Mouse (Mus musculus): ENCODE results near the gene Tbc1d10c.
A peak's percentile ranks its signal among the peaks of the same experiment; 100 is the strongest.

Gene Tbc1d10c

DNA sequence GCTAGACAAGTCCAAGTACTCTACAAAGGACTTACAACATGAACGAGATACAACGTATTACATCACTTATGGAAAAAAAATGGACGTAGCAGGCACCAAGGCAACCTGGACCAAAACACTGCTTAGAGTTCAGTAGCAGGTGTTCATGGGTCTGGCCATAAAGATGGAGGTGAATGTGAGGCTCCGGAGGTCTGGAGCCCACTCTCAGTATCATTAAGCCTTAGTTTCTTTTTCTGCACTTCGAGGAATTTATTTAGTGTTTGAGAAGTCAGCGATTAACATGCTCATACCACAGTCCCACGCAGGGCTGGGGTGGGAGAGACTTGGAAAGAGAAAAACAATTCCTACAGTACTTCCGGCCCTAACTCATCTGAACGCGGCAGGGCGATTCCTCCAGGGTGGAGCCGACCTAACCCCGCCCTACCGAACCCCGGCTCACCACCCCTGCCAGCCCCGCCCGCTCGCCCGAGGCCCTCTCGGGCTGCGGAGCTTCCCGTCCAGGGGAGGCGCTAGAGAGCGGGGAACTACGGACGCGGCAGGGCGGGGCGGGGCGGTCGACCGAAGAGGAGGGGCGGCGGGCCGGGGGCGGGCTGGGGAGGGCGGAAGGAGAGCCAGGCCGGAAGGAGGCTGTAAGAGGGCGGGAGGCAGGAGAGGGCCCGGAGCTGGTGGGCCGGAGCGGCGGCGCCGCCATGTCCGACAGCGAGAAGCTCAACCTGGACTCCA lies 605 bp upstream of the Tbc1d10c start, which contains the start of gene Ppp1ca:
TSS of gene Ppp1ca (plus strand) at position 538 of the 723 bp plus-strand sequence.
- DNase-seq (ENCODE audit: low read depth), result peak; percentile 97

DNA sequence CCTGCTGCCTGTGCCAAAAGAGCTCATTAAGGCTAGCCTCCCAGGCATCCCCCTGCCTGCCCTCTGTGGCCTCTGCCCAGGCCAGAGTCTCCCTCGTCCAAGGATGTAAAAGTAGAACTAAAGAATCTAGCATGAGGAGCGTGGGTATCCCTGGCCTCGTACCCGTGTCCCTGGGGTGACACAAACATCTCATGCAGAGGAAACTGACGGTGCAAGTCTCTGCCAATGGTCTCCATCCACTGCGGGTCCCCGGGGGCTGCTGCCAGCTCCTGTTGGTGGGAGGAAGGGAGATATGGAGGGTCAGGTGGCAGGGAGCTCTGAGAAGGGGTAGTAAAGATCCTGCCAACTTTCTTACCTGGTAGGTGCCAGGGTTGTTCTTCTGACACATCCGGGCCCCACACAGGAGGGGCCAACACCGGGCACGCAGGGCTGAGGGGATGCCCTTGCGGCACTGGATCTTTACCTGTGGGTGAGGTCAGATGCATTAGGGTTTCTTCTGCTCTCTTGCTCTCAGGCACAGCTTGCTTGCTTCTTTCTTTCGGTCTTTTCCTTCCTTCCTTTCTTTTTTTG lies 1.9 kb downstream of the Tbc1d10c start:
- peak; percentile 63 for DNase-seq (ENCODE audit: low read depth)

DNA sequence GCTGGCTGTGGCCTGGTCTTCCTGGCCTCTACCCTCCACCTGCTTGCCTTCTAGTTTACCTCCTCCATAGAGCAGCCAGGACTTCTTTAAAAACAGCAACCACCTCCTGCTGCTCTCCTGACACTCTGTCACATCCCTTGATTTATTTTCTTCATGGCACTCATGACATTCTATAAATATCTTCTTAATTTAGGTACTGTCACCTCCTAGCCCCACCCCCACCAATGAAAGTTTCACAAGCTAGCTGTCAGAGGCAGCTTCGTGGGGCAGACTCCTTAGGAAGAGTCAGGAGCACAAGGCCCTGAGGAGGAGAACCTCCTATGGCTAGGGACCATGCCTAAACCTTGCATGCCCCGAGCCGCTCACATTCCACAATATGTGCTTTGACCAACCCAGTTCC lies 3.8 kb downstream of the Tbc1d10c start:
- no peak for DNase-seq (ENCODE audit: low read depth)

DNA sequence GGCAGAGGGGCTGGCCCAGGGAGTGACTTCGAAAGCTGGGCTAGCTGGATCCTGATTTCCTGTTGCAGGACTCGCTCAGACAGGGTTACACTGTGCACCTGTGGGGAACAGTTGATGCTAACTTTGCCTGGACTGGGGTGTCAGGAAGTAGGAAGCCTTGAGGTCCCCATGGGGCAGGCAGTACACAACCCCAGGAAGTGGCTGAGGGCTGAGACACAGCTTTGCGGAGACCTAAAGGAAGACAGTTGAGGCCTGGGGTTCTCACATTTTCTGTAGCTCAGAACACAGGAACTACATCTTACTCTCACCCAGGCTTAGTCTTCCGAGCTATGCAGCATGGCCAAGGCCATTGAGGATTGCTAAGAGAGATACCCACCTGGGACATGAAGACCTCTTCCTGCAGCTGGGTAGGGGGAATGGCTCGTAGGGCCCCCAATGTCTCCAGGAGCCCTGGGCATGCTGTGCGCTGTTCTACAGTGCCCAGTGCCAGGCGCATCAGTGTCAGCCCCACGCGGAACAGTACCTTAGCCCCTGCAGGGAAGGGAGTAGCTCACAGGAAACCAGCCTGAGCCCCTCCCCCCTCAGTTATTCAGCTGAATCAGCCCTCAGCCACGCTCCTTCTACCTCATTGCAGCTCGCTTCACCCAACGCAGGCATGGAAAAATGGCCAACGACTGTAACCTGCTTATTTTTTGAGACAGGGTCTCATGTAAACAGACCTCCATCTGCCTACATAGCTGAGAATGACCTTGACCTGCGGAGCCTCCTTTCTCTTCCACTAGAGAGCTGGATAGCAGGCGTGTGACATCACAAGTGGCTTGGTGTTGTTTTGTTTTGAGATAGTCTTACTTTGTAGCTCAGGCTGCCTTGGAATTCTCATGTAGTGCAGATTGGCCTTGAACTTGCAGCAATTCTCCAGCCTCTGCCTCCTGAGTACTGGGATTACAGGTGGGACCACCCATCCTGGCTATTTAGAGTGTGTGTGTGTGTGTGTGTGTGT lies 5.8 kb downstream of the Tbc1d10c start:
- peak; percentile 88 for DNase-seq (ENCODE audit: low read depth)

DNA sequence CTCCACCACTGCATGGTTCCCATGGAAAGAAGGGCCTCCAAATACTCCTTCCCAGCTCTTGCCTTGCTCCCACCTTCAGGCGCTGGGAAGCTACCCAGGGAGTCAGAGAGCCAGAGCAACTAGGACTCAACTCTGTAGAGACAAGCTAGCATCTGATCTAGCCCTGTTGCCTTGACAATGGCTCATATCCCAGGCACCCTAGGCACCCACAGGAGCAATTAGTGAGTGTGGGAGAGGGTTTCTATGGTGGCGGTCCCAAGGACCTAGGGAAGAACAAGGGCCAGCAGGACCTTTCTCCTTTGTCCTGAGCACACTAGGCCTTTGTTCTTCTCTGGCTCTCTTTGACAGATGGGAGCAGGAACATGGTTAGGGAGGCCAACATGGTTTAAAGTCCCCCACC lies 7.4 kb downstream of the Tbc1d10c start:
- DNase-seq (ENCODE audit: low read depth), result no peak

DNA sequence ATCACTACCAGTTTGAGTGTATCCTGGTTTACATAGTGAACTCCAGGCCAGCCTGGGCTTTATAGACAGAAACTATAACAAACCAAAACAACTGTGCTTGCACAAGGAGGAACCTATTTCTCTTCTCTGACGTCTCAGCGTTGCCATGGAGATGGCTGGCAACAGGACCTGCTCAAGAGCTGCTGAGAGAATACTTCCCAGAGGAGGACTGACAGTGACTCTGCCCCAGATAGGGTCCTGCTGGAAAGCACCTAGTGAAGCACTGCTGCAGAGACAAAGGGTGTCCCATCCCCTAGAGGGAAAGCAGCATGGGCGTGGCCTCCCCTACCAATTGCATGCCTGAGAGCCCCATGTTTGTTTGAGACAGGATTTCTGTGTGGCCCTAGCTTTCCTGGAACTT lies 9.2 kb downstream of the Tbc1d10c start:
- peak; percentile 77 for DNase-seq (ENCODE audit: low read depth)

DNA sequence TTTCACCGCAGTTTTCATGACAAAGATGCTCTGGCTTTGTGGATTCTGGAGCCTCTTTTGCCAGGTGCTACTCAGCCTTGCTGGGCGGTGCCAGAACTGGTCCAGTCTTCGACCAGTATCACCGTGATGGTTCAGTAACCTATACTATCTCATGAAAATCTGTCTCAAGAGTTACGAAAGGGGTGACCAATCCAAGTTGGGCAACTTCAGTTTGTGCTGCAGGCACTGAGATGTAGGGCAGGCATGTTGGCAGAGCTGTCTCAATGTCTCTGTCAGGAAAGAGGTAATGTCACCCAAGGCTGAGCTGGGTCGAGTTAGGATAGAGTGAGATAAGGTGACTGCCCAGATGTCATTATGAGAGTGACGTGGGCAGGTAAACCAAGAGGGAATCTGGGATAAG lies 10.7 kb downstream of the Tbc1d10c start:
- DNase-seq (ENCODE audit: low read depth), result no peak

DNA sequence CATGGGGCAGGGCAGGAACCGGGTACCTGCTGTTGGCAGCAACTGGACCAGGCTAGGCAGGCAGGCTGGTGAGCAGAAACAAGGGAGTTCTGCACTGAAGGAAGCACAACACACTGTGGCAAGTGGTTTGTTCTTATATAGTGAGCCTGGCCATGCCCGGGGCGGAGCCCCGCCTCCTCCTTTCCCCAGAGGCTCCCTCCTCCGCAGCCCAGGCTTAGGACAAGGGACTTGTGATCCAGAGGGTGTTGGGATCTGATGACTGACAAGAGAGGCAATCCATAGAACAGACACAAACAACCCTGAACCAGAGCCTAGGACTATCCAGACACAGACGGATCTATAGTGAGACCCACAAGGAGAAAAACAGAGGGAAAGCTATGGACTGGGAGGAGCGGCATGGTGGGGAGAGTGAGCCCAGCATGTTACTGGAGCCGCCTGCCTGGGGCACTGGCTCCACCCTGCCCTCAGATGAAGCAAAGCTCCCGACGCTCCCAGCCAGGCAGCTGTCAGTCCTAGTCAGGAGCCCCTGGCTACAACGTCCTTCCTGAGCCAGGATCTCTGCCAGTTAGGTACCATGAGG lies 15.6 kb downstream of the Tbc1d10c start, which contains the start of gene Carns1:
TSS of gene Carns1 (minus strand) at position 112 of the 580 bp plus-strand sequence.
- DNase-seq (ENCODE audit: low read depth), result no peak

DNA sequence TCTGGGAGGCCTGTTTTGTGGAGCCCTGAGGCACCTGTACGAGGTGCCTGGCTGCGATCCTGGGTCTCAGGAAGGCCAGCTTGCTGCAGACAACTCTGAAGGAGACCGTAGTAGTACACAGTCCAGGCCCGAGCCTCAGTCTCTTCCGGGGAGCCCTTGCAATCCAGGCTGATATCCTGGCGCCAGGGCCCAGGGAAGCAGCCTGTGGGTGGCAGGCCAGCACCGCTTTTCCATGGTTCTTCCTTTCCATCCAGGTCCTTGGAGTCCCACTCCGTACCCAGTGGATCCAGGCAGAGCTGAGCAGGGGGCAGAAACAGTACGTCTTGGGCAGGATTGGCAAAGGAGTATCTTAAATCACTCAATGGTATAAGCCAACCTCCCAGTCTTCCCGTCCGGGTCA lies 18.2 kb downstream of the Tbc1d10c start:
- DNase-seq (ENCODE audit: low read depth), result no peak

DNA sequence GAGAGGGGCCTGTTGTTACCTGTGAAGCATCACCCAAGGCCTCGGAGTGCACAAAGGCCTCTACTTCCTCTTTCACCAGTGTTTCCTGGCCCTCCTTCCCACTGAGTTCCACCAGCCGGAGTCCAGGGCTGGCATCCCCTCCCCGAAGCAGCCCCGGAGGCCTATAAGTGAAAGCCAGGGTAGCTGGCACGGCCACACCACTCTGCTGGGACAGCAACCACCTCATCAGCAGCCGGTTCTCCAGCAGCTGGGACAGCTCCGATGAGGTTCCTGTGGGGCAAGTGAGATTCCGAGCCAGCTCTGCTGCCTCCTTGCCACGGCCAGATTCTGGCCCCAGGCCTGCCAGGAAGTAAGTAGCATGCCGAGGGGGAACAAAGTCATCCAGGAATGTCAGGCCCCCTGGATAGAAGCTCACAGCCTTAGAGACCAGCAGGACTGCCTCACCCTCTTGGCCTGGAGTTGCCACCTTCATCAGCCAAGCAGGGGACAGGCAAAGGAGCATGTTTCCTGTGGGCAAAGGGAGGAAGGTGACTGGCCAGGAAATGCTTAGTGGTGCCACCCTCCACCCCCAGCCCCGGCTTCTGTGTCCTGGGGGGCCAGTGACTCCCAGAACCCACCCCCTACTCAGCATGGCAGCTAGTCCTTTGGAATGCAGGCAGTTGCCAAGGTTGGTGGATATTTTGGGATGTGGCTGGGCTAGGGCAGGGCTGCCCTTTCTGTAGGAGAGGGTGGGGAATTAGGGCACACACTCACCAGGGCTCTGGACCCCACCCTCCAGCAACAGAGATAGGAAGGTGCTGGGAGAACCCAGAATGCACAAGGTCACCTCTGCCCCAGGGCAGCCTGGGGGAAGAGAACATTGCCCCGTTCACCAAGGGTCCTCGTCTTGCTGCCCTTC lies 19.4 kb downstream of the Tbc1d10c start:
- DNase-seq (ENCODE audit: low read depth), result no peak

DNA sequence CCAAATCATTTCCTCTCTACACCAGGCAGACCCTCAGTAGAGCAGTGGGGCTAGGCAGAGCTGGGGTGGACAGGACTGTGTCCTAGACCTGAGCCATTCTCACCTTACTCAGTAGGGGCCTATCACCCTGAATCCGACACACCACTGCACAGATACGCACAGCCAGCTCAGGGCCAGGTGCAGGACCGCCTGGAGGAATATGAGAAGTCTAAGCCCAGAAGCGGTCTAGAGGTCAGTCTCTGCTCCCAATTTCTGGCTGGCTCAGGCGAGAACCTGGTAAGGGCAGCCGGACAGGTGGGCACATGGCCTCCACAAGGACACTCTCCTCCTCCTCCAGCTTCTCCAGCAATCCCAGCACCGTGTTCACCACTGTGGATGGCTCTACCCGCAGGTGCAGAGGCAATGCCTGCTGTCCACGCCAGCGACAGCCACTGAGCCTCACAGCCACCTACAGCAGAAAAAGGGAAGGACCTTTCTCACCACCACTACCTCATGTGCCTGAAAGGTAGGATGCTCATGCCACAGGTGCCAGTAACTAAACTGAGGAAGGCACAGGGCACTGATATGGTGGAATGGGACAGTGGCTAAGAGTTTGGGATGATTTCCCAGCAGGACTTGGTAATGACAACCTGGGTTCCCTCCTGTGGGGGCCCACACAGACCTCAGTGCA lies 20.2 kb downstream of the Tbc1d10c start:
- DNase-seq (ENCODE audit: low read depth), result no peak

DNA sequence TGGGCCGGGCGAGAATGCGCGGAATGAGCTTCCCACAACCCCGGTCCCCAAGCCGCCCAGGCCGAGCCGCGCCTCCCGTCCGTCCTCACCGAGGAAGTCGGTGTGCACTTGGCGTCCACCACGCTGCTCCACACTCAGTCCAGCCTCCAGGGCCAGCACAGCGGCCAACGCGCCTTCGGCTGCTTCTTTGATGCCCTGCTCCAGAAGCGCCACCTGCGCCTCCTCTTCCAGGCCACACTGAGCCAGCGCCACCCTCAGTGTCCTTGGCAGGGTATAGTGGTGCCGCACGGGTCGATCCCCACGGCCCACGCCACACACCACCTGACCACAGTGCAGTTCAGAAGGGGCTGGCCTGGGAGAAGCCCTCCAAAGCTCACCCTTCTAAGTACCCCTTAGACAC lies 21.3 kb downstream of the Tbc1d10c start:
- DNase-seq (ENCODE audit: low read depth), result no peak

DNA sequence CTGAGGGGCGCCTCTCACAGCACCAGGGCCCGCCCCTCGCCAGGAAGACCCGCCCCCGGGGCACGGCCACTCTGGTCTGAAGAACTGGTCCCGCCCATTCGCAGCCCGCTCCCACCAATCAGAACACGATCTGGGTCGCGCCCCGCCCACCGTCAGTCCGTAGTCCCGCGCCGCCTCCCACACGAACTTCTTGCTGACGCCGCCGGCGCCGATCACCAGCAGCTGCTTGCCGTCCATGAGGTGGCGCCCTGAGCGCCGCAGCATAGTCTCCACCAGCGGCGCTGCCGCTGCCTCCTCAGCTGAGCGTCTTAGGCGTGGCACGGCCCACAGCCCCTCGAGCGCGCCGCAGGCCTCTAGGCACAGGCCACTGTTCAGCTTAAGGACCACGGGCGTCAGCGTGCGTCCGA lies 21.7 kb downstream of the Tbc1d10c start:
- DNase-seq (ENCODE audit: low read depth), result peak; percentile 99

DNA sequence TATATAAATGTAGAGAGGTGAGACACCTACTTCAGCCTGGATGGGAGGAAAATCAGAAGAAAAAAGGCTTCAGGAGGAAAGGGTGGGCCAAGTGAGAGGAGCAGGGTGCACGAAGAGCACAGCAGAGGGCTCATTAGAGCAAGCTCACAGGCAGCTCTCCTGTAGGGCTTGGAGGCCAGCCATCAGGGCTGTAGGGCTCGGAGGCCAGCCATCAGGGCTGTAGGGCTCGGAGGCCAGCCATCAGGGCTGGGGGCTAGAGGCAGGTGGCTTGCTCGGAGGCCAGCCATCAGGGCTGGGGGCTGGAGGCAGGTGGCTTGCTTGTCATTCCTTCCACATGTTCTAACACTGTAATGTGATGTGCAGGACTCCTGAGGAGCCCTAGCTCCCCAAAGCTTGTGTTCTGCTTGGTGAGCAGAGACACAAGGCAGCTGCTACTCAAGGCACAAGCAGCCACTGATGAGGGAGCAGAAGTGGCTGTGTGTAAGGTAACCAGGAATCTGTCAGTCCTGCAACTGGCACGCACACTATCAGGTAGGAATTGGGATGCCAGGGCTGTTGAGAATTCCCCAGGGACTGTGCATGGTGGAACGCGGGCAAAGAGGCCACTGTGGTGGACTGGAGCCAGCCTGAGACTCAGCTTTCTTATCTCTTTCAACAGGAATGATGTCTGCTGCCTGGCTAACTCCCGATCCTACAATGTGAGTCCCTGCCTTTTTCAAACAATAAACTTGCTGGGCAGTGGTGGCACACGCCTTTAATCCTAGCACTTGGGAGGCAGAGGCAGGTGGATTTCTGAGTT lies 24.2 kb downstream of the Tbc1d10c start:
- no peak for DNase-seq (ENCODE audit: low read depth)

DNA sequence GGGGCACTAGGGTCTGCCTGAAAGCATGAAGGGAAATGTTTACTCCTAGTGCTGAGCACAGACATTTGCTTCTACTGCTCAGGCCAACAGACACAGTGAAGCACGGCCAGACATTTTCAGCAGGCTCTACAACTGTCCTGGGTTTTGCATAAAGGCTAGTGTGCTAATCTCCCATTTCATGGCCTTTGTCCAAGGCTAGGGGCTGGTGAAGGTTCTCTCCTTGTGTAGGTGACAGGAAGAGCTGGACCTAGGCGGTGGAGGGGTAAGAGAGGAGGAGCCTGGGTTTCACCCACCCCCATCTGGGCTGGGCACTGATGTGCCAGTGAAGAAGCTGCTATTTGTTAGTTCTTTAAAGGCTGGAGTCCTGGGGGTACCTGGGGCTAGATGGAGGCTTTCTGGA lies 26.4 kb downstream of the Tbc1d10c start:
- DNase-seq (ENCODE audit: low read depth), result no peak

DNA sequence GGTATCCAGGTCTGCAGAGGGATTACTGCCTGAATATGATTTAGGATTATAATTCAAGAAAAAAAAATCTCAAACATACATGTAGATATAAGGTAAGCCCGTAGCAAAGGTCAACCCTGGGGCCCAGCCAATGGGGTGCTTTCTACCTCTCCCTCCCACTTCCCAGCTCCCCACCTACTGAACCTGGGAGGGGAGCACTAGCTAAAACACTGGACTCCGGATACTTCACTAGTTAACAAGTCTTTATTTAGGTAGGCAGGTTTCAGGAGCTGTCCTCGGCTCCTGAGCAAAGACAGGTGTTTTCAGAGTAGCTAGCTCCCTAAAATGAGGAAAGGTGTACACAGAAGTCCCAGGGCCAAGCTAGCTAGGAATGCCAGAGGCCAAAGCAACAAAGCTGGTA lies 27.0 kb downstream of the Tbc1d10c start:
- DNase-seq (ENCODE audit: low read depth), result no peak

DNA sequence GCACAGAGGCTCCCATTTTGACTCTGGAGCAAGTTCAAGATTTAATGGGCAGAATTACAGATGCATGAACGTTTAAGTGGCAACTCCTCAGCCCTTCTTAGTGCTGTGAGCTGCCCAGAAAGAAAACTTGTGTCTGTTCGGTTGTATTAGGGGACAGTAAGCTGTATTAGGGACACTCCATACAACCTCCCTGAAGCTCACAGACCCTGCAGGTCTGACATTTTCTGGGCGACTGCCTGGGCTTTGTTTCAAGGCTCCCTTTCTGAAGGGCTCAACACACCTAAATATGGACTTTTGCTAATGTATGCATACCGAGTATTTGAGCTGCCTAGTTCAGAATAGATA lies 27.6 kb downstream of the Tbc1d10c start:
- DNase-seq (ENCODE audit: low read depth), result no peak

DNA sequence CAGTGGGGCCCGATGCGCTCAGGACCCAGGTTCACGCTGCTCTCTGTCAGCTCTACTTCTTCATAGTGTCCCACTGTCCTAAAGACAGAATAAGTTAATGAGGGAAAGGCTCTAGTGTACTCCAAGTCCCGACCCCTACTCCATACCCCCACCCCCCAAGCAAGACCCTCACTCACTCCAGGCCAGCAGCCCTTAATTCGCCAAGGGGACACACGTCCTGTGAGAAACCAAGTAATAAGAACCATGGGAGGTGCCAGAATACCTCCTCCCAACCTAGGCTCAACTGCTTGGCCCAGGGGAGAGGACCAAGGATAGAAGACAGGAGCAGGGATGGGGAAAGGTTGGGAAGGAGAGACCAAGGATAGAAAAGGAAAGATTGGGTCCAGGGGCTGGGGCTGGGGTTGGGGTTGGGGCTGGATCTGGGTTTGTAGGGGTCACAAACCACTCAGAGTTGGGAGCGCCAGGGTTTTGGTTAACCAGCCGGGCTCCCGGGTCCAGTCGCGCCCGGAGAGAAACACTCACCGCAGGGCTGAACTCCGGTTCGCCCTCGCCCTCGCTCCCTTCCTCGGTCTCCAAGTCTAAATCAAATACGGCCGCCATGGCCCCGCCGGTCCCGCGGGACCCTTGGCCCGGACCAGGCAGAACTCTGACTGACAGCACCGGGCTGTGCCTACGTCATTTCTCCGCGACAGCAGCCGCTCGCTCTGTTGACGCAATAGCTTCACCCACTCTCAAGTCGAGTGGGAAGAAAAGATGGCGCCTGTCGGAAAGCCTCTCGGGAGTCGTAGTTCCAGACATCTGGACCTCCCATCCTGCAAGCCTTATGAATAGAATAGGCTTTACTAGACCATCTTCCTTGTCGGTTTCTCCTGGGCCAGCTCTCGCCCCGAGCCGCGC lies 28.2 kb downstream of the Tbc1d10c start, which contains the start of gene Rps6kb2:
TSS of gene Rps6kb2 (minus strand) at position 709 of the 897 bp plus-strand sequence.
- DNase-seq (ENCODE audit: low read depth), result peak; percentile 95

DNA sequence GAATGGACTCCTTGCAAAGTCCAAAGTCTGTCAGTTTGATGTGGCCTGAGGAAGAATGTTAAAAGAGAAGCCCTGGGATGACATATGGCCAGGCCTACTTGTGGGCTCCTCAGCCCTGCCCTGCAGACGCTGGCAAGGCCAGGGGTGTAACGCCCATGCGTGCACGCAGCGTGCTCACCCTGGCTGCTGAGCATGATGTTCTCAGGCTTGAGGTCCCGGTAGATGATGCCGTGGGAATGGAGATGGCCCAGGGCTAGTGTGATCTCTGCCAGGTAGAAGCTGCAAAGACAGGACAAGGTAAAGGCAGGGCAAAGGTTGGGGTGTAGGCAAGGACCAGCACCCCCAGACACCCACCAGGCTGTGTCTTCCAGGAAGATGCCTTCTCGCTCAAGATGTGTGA lies 32.0 kb downstream of the Tbc1d10c start:
- DNase-seq (ENCODE audit: low read depth), result no peak

Measured in naive thymus-derived CD4-positive, alpha-beta T cell, adult 2 months (primary cell).